Mouse (Mus musculus) liver, embryonic 14.5 days (tissue): ENCODE results near the gene Prep. TPM values are rescaled to one million over a fixed set of nuclear protein-coding genes. Genes with fewer than 3 reads are reported as not detected.

Source experiments
- ATAC-seq: fragments of 200-750 bp; cut with Nextera tagmentation; 2 replicates; pipeline ENCODE4 v1.8.0; 2017; ENCODE audit warnings: moderate number of reproducible peaks, mild to moderate bottlenecking, moderate library complexity; ENCODE audit not compliant: insufficient read depth
- DNase-seq, 3 experiments: peaks; one replicate each; pipeline ENCODE4 v3.0.0-alpha.2; 2012 to 2013; ENCODE audit warnings: low read depth in 3 of 3, low spot score in 3 of 3
- H3K27ac ChIP-seq: fragments of 300-500 bp; sonication (generic); 2 replicates; pipeline ENCODE4 v1.5.1; 2014; ENCODE audit warnings: moderate library complexity, mild to moderate bottlenecking, control low read depth, inconsistent platforms
- H3K27me3 ChIP-seq: fragments of 300-500 bp; sonication (generic); 2 replicates; pipeline ENCODE4 v1.6.1; 2014; ENCODE audit warnings: mild to moderate bottlenecking, low read length, moderate library complexity; ENCODE audit not compliant: control insufficient read depth, insufficient read depth
- H3K36me3 ChIP-seq: fragments of 300-500 bp; sonication (generic); replicated peaks from 2 replicates; pipeline ENCODE4 v1.6.1; 2014; ENCODE audit warnings: low read depth; ENCODE audit not compliant: control insufficient read depth, insufficient read depth
- H3K4me1 ChIP-seq, 2 experiments: fragments of 200-500 bp in 1 of 2; fragments of 300-500 bp in 1 of 2; sonication (generic) in 1 of 2; replicated peaks; 2 replicates each; pipeline ENCODE4 v1.6.1; 2012 to 2014; ENCODE audit warnings: antibody characterized with exemption in 1 of 2, inconsistent platforms in 1 of 2, low read length in 1 of 2; ENCODE audit not compliant: control insufficient read depth in 2 of 2, insufficient read depth in 2 of 2
- H3K4me2 ChIP-seq: fragments of 300-500 bp; sonication (generic); 2 replicates; pipeline ENCODE4 v1.6.1; 2014; ENCODE audit warnings: low read depth, mild to moderate bottlenecking, control low read depth, moderate library complexity
- H3K4me3 ChIP-seq, 2 experiments: fragments of 200-500 bp in 1 of 2; fragments of 300-500 bp in 1 of 2; sonication (generic) in 1 of 2; 2 replicates each; pipeline ENCODE4 v1.5.1; 2012 to 2014; ENCODE audit warnings: low read depth in 2 of 2, low read length in 2 of 2, mild to moderate bottlenecking in 2 of 2, control low read depth in 1 of 2, inconsistent platforms in 1 of 2, moderate library complexity in 1 of 2; ENCODE audit not compliant: insufficient read depth in 1 of 2
- H3K9ac ChIP-seq: fragments of 300-500 bp; sonication (generic); replicated peaks from 2 replicates; pipeline ENCODE4 v1.6.1; 2014; ENCODE audit warnings: mild to moderate bottlenecking, control low read depth, moderate library complexity
- H3K9me3 ChIP-seq: fragments of 300-500 bp; sonication (generic); 2 replicates; pipeline ENCODE4 v1.6.1; 2016; ENCODE audit warnings: low read length, mixed read lengths; ENCODE audit not compliant: control insufficient read depth
- CTCF ChIP-seq: IDR thresholded peaks from 2 replicates; pipeline ENCODE4 v1.5.1; 2016; ENCODE audit warnings: antibody characterized with exemption, low read depth, control low read depth
- EP300 ChIP-seq: IDR thresholded peaks from 2 replicates; pipeline ENCODE4 v1.6.1; 2016; ENCODE audit warnings: antibody characterized with exemption, low read depth
- WGBS: fragments of 180-500 bp; shearing (Covaris S2); extraction: QIAGEN DNeasy Blood & Tissue Kit; methylation state at CpG from one replicate; pipeline ENCODE4 v1.1.7; 2014; ENCODE audit not compliant: insufficient replicate concordance; 5-methylcytosine and 5-hydroxymethylcytosine counted together
- polyA plus RNA-seq, 2 experiments: library from polyadenylated mRNA; depleted of rRNA in 1 of 2; stranded (reverse) in 1 of 2; unstranded in 1 of 2; fragments of >200 nt; fragmentation: Nextera tagmentation in 1 of 2; extraction: Ambion mirVana in 1 of 2; gene quantifications; 2 replicates each; pipeline versions ENCODE4 v1.2.1 to v1.2.3; 2012 to 2014

Prep gene
- polyA plus RNA-seq (2012; rRNA removed) (3.7 and 4.6 TPM in 2 replicates), polyA plus RNA-seq (2014; fragmentation: Nextera tagmentation; extraction: Ambion mirVana) (6.7 and 7.1 TPM in 2 replicates)

- under 1% methylated on average over 54 of the region's 57 CpGs for WGBS
Measured at GRCm38 (mm10) chr10:45066931-45067308, at the start of gene Prep. Gene Prep, plus strand, starts transcription at chr10:45067203.

GRCm38 (mm10) chr10:45017352-45017751 is 49.7 kb upstream of the Prep start:
- Histone ChIP-seq H3K4me3 (no peak overlapping the region), H3K9me3 (no peaks in the 10 kb centered on the region), H3K9ac (no peak overlapping the region; the same call in 1 of the 2 replicates), H3K36me3 (no peaks in the 10 kb centered on the region), H3K4me1 (peaks cover 0 to 3% of the 10 kb centered on the region in 2 experiments; a peak in 1 of 4 replicates), H3K4me2 (no peak overlapping the region; the same call in 1 of the 2 replicates), H3K27me3 (no peaks in the 10 kb centered on the region), H3K27ac (no peak overlapping the region)
- TF ChIP-seq CTCF: no peak
- no peak for ATAC-seq
- no peak for DNase-seq
- WGBS: 75% methylated on average over 13 of the region's 13 CpGs

More at GRCm38 (mm10) chr10:45066931-45067308, at the start of gene Prep:
- DNase-seq (peak; percentile 69 to 73 (median 70)), ATAC-seq (peak; percentile 89)
- no peaks in the 10 kb centered on the region for H3K9me3 ChIP-seq
- peak within 1 kb of the TSS; percentile 76 for H3K4me2 ChIP-seq
- H3K4me3 ChIP-seq: peak within 1 kb of the TSS; percentile 72 to 89
- H3K4me1 ChIP-seq: peaks cover 31 to 44% of the 10 kb centered on the region in 2 experiments
- no peaks in the 10 kb centered on the region for H3K27me3 ChIP-seq
- no peak within 1 kb of the TSS for H3K27ac ChIP-seq
- peak; percentile 39 for TF ChIP-seq CTCF
- TF ChIP-seq EP300: no peak
- H3K9ac ChIP-seq: peak within 1 kb of the TSS; percentile 74
- H3K36me3 ChIP-seq: no peaks in the 10 kb centered on the region

- TF ChIP-seq EP300 (no peak), CTCF (no peak)
- ATAC-seq: peak; percentile 47; the same call in 1 of the 2 replicates
Measured at GRCm38 (mm10) chr10:45017851-45018250, 49.2 kb upstream of the Prep start.

GRCm38 (mm10) chr10:45019418-45019817 is 47.6 kb upstream of the Prep start:
- no peaks in the 10 kb centered on the region for H3K9me3 ChIP-seq
- H3K9ac ChIP-seq: no peak overlapping the region
- ATAC-seq (no peak), DNase-seq (no peak)
- H3K4me1 ChIP-seq: peaks cover 0 to 3% of the 10 kb centered on the region in 2 experiments; a peak in 1 of 4 replicates
- H3K27ac ChIP-seq: no peak overlapping the region
- H3K27me3 ChIP-seq: no peaks in the 10 kb centered on the region
- no peak overlapping the region for H3K4me2 ChIP-seq
- 53% methylated on average over 7 of the region's 7 CpGs for WGBS
- no peak for TF ChIP-seq CTCF
- no peak for TF ChIP-seq EP300
- H3K4me3 ChIP-seq: no peak overlapping the region
- H3K36me3 ChIP-seq: no peaks in the 10 kb centered on the region

More at GRCm38 (mm10) chr10:45017851-45018250, 49.2 kb upstream of the Prep start:
- no peaks in the 10 kb centered on the region for H3K36me3 ChIP-seq
- H3K9me3 ChIP-seq: no peaks in the 10 kb centered on the region
- no peak overlapping the region for H3K9ac ChIP-seq
- no peak overlapping the region for H3K4me3 ChIP-seq
- 67% methylated on average over 10 of the region's 10 CpGs for WGBS
- no peak for DNase-seq
- no peak overlapping the region for H3K27ac ChIP-seq
- no peak overlapping the region; the same call in 1 of the 2 replicates for H3K4me2 ChIP-seq
- H3K4me1 ChIP-seq: peaks cover 0 to 3% of the 10 kb centered on the region in 2 experiments; a peak in 1 of 4 replicates
- H3K27me3 ChIP-seq: no peaks in the 10 kb centered on the region

- Histone ChIP-seq H3K4me1 (peaks cover 0 to 3% of the 10 kb centered on the region in 2 experiments; a peak in 1 of 4 replicates), H3K9me3 (no peaks in the 10 kb centered on the region), H3K4me3 (no peak overlapping the region), H3K9ac (no peak overlapping the region), H3K27ac (no peak overlapping the region), H3K36me3 (no peaks in the 10 kb centered on the region), H3K4me2 (no peak overlapping the region), H3K27me3 (no peaks in the 10 kb centered on the region)
- ATAC-seq (no peak), DNase-seq (no peak)
- no peak for TF ChIP-seq EP300
- TF ChIP-seq CTCF: no peak
- 76% methylated on average over 10 of the region's 10 CpGs for WGBS
Measured at GRCm38 (mm10) chr10:45019849-45020248, 47.2 kb upstream of the Prep start.
